Mouse (Mus musculus) liver, postnatal 0 days (tissue): ENCODE measurements at regions not wholly inside any gene's neighbourhood (a gene's known extent, or its start where the extent isn't known, plus 50 kb on each side); places are given as distances from the start of the nearest gene placed in this dataset.

Source experiments
- CTCF ChIP-seq: sonication (generic); IDR thresholded peaks from 2 replicates; pipeline ENCODE4 v1.5.1; 2016; ENCODE audit warnings: antibody characterized with exemption, low read depth
- EP300 ChIP-seq: IDR thresholded peaks from 2 replicates; pipeline ENCODE4 v1.6.1; 2016; ENCODE audit warnings: antibody characterized with exemption, low read depth, mild to moderate bottlenecking

GRCm38 (mm10) chrX:12354875-12355274, 194.7 kb upstream of the Bcor start:
- TF ChIP-seq CTCF (no peak), EP300 (no peak)
